Mouse (Mus musculus): ENCODE data around the gene T2. TPM values are rescaled to one million over a fixed set of nuclear protein-coding genes. Genes with fewer than 3 reads are reported as not detected.

The T2 gene
- total and polyA plus RNA-seq, 3 experiments = 0.36 to 1.1 (median 0.47) TPM

GRCm38 (mm10) chr17:8357498-8357897 is 1.7 kb downstream of the T2 start:
- no peak overlapping the region for H3K9ac ChIP-seq (ENCODE audit: low read depth, low read length)
- H3K4me1 ChIP-seq (ENCODE audit: control insufficient read depth, insufficient read depth, low read length) = no peaks in the 10 kb centered on the region
- H3K27me3 ChIP-seq (ENCODE audit: control insufficient read depth, insufficient read depth, low read length) = no peaks in the 10 kb centered on the region
- no peak overlapping the region for H3K27ac ChIP-seq
- H3K4me3 ChIP-seq = no peak overlapping the region
- WGBS = 91% methylated on average over 6 of the region's 6 CpGs
- TF ChIP-seq CTCF (IDR thresholded peaks at IDR 0.05) = no peak
- TF ChIP-seq POLR2A (IDR thresholded peaks at IDR 0.05; ENCODE audit: insufficient read depth, low read depth, low read length) = no peak
- no peak for TF ChIP-seq EP300 (IDR thresholded peaks at IDR 0.05; ENCODE audit: insufficient read depth, low read depth, low read length)
- no peak for DNase-seq
- no peaks in the 10 kb centered on the region for H3K79me2 ChIP-seq (replicated peaks; ENCODE audit: control insufficient read depth, insufficient read depth, low read length)
- no peaks in the 10 kb centered on the region for H3K36me3 ChIP-seq (ENCODE audit: control insufficient read depth, insufficient read depth, low read length)
- intact Hi-C loops (cut with DNase I) = no loop called here

GRCm38 (mm10) chr17:8360876-8361275 is 5.1 kb downstream of the T2 start:
- DNase-seq = no peak
- no peak overlapping the region for H3K4me3 ChIP-seq
- intact Hi-C loops (cut with DNase I) = no loop called here
- no peak overlapping the region for H3K9ac ChIP-seq (ENCODE audit: low read depth, low read length)
- no peaks in the 10 kb centered on the region for H3K79me2 ChIP-seq (replicated peaks; ENCODE audit: control insufficient read depth, insufficient read depth, low read length)
- WGBS = 89% methylated on average over 5 of the region's 5 CpGs
- H3K4me1 ChIP-seq (ENCODE audit: control insufficient read depth, insufficient read depth, low read length) = no peaks in the 10 kb centered on the region
- no peak for TF ChIP-seq POLR2A (IDR thresholded peaks at IDR 0.05; ENCODE audit: insufficient read depth, low read depth, low read length)
- no peak for TF ChIP-seq EP300 (IDR thresholded peaks at IDR 0.05; ENCODE audit: insufficient read depth, low read depth, low read length)
- no peak overlapping the region for H3K27ac ChIP-seq
- no peaks in the 10 kb centered on the region for H3K36me3 ChIP-seq (ENCODE audit: control insufficient read depth, insufficient read depth, low read length)
- H3K27me3 ChIP-seq (ENCODE audit: control insufficient read depth, insufficient read depth, low read length) = peaks cover 1% of the 10 kb centered on the region; the same call in 1 of the 2 replicates

- 70% methylated on average over 10 of the region's 10 CpGs for WGBS
- H3K4me3 ChIP-seq = no peak overlapping the region
- H3K79me2 ChIP-seq (replicated peaks; ENCODE audit: control insufficient read depth, insufficient read depth, low read length) = no peaks in the 10 kb centered on the region
- no peak overlapping the region for H3K9ac ChIP-seq (ENCODE audit: low read depth, low read length)
- no peaks in the 10 kb centered on the region for H3K4me1 ChIP-seq (ENCODE audit: control insufficient read depth, insufficient read depth, low read length)
- H3K27me3 ChIP-seq (ENCODE audit: control insufficient read depth, insufficient read depth, low read length) = peaks cover 1% of the 10 kb centered on the region; the same call in 1 of the 2 replicates
- intact Hi-C loops (cut with DNase I) = no loop called here
- no peak for DNase-seq
- H3K36me3 ChIP-seq (ENCODE audit: control insufficient read depth, insufficient read depth, low read length) = no peaks in the 10 kb centered on the region
- H3K27ac ChIP-seq = no peak overlapping the region
- no peak for TF ChIP-seq CTCF (IDR thresholded peaks at IDR 0.05)
- TF ChIP-seq EP300 (IDR thresholded peaks at IDR 0.05; ENCODE audit: insufficient read depth, low read depth, low read length) = no peak
- no peak for TF ChIP-seq POLR2A (IDR thresholded peaks at IDR 0.05; ENCODE audit: insufficient read depth, low read depth, low read length)
Observed at GRCm38 (mm10) chr17:8361281-8362103, 5.7 kb downstream of the T2 start.

GRCm38 (mm10) chr17:8367514-8368480 is 12.0 kb downstream of the T2 start:
- DNase-seq = no peak
- no peak overlapping the region for H3K4me3 ChIP-seq
- TF ChIP-seq POLR2A (IDR thresholded peaks at IDR 0.05; ENCODE audit: insufficient read depth, low read depth, low read length) (no peak), CTCF (IDR thresholded peaks at IDR 0.05) (no peak), EP300 (IDR thresholded peaks at IDR 0.05; ENCODE audit: insufficient read depth, low read depth, low read length) (no peak)
- H3K4me1 ChIP-seq (ENCODE audit: control insufficient read depth, insufficient read depth, low read length) = no peaks in the 10 kb centered on the region
- no peaks in the 10 kb centered on the region for H3K79me2 ChIP-seq (replicated peaks; ENCODE audit: control insufficient read depth, insufficient read depth, low read length)
- H3K36me3 ChIP-seq (ENCODE audit: control insufficient read depth, insufficient read depth, low read length) = no peaks in the 10 kb centered on the region
- H3K27ac ChIP-seq = no peak overlapping the region
- peaks cover 1% of the 10 kb centered on the region; the same call in 1 of the 2 replicates for H3K27me3 ChIP-seq (ENCODE audit: control insufficient read depth, insufficient read depth, low read length)
- intact Hi-C loops (cut with DNase I) = no loop called here
- H3K9ac ChIP-seq (ENCODE audit: low read depth, low read length) = no peak overlapping the region
- 36% methylated on average over 20 of the region's 20 CpGs for whole genome bisulfite sequencing

GRCm38 (mm10) chr17:8368570-8368969 is 12.8 kb downstream of the T2 start:
- WGBS = 35% methylated on average over 8 of the region's 8 CpGs
- DNase-seq = no peak
- Histone ChIP-seq H3K36me3 (ENCODE audit: control insufficient read depth, insufficient read depth, low read length) (no peaks in the 10 kb centered on the region), H3K27me3 (ENCODE audit: control insufficient read depth, insufficient read depth, low read length) (peaks cover 1% of the 10 kb centered on the region; the same call in 1 of the 2 replicates), H3K27ac (no peak overlapping the region), H3K79me2 (replicated peaks; ENCODE audit: control insufficient read depth, insufficient read depth, low read length) (no peaks in the 10 kb centered on the region), H3K4me1 (ENCODE audit: control insufficient read depth, insufficient read depth, low read length) (no peaks in the 10 kb centered on the region), H3K9ac (ENCODE audit: low read depth, low read length) (no peak overlapping the region), H3K4me3 (no peak overlapping the region)
- no peak for TF ChIP-seq EP300 (IDR thresholded peaks at IDR 0.05; ENCODE audit: insufficient read depth, low read depth, low read length)
- no peak for TF ChIP-seq POLR2A (IDR thresholded peaks at IDR 0.05; ENCODE audit: insufficient read depth, low read depth, low read length)
- TF ChIP-seq CTCF (IDR thresholded peaks at IDR 0.05) = no peak
- intact Hi-C loops (cut with DNase I) = no loop called here
